Mouse (Mus musculus): ENCODE data around the gene Trappc12. TPM values are rescaled to one million over a fixed set of nuclear protein-coding genes. Genes with fewer than 3 reads are reported as not detected.

Gene Trappc12
- polyA plus RNA-seq, 1 experiment = 33.4 TPM

- Histone ChIP-seq H3K4me3 (ENCODE audit: control insufficient read depth, insufficient read depth, low read length) (no peak overlapping the region), H3K4me1 (replicated peaks; ENCODE audit: control insufficient read depth, insufficient read depth, low read length) (no peaks in the 10 kb centered on the region), H3K27ac (ENCODE audit: control insufficient read depth, insufficient read depth, low read length) (no peak overlapping the region), H3K36me3 (ENCODE audit: control insufficient read depth, insufficient read depth, low read length) (no peaks in the 10 kb centered on the region), H3K27me3 (ENCODE audit: control insufficient read depth, insufficient read depth, low read length) (no peaks in the 10 kb centered on the region)
- DNase-seq = no peak
- 83% methylated on average over 8 of the region's 8 CpGs for WGBS
- TF ChIP-seq CTCF (IDR thresholded peaks at IDR 0.05; ENCODE audit: borderline replicate concordance, control insufficient read depth, extremely low read depth, insufficient read depth, low read length, poor library complexity) (no peak), POLR2A (IDR thresholded peaks at IDR 0.05; ENCODE audit: control insufficient read depth, extremely low read depth, insufficient read depth, low read length, poor library complexity) (no peak)
Observed at GRCm38 (mm10) chr12:28775120-28775519, 24.8 kb upstream of the Trappc12 start.

GRCm38 (mm10) chr12:28773815-28774214 lies 23.5 kb upstream of the Trappc12 start:
- TF ChIP-seq CTCF (IDR thresholded peaks at IDR 0.05; ENCODE audit: borderline replicate concordance, control insufficient read depth, extremely low read depth, insufficient read depth, low read length, poor library complexity) (no peak), POLR2A (IDR thresholded peaks at IDR 0.05; ENCODE audit: control insufficient read depth, extremely low read depth, insufficient read depth, low read length, poor library complexity) (no peak)
- WGBS = 96% methylated on average over 3 of the region's 3 CpGs
- H3K4me3 ChIP-seq (ENCODE audit: control insufficient read depth, insufficient read depth, low read length) = no peak overlapping the region
- no peaks in the 10 kb centered on the region for H3K27me3 ChIP-seq (ENCODE audit: control insufficient read depth, insufficient read depth, low read length)
- H3K36me3 ChIP-seq (ENCODE audit: control insufficient read depth, insufficient read depth, low read length) = no peaks in the 10 kb centered on the region
- DNase-seq = no peak
- no peak overlapping the region for H3K27ac ChIP-seq (ENCODE audit: control insufficient read depth, insufficient read depth, low read length)
- no peaks in the 10 kb centered on the region for H3K4me1 ChIP-seq (replicated peaks; ENCODE audit: control insufficient read depth, insufficient read depth, low read length)

- Histone ChIP-seq H3K27me3 (ENCODE audit: control insufficient read depth, insufficient read depth, low read length) (no peaks in the 10 kb centered on the region), H3K36me3 (ENCODE audit: control insufficient read depth, insufficient read depth, low read length) (no peaks in the 10 kb centered on the region), H3K4me1 (replicated peaks; ENCODE audit: control insufficient read depth, insufficient read depth, low read length) (no peaks in the 10 kb centered on the region), H3K4me3 (ENCODE audit: control insufficient read depth, insufficient read depth, low read length) (no peak overlapping the region), H3K27ac (ENCODE audit: control insufficient read depth, insufficient read depth, low read length) (no peak overlapping the region)
- TF ChIP-seq POLR2A (IDR thresholded peaks at IDR 0.05; ENCODE audit: control insufficient read depth, extremely low read depth, insufficient read depth, low read length, poor library complexity) (no peak), CTCF (IDR thresholded peaks at IDR 0.05; ENCODE audit: borderline replicate concordance, control insufficient read depth, extremely low read depth, insufficient read depth, low read length, poor library complexity) (no peak)
- DNase-seq = no peak
- 98% methylated on average over 7 of the region's 7 CpGs for WGBS
Observed at GRCm38 (mm10) chr12:28769953-28770352, 19.7 kb upstream of the Trappc12 start.

GRCm38 (mm10) chr12:28756019-28756418 lies 5.7 kb upstream of the Trappc12 start:
- WGBS = 96% methylated on average over 4 of the region's 4 CpGs
- Histone ChIP-seq H3K4me3 (ENCODE audit: control insufficient read depth, insufficient read depth, low read length) (no peak overlapping the region), H3K27ac (ENCODE audit: control insufficient read depth, insufficient read depth, low read length) (no peak overlapping the region), H3K4me1 (replicated peaks; ENCODE audit: control insufficient read depth, insufficient read depth, low read length) (peaks cover 9% of the 10 kb centered on the region), H3K36me3 (ENCODE audit: control insufficient read depth, insufficient read depth, low read length) (no peaks in the 10 kb centered on the region), H3K27me3 (ENCODE audit: control insufficient read depth, insufficient read depth, low read length) (no peaks in the 10 kb centered on the region)
- no peak for TF ChIP-seq CTCF (IDR thresholded peaks at IDR 0.05; ENCODE audit: borderline replicate concordance, control insufficient read depth, extremely low read depth, insufficient read depth, low read length, poor library complexity)
- no peak for TF ChIP-seq POLR2A (IDR thresholded peaks at IDR 0.05; ENCODE audit: control insufficient read depth, extremely low read depth, insufficient read depth, low read length, poor library complexity)
- DNase-seq = no peak

- DNase-seq = peak; percentile 84
- TF ChIP-seq CTCF (IDR thresholded peaks at IDR 0.05; ENCODE audit: borderline replicate concordance, control insufficient read depth, extremely low read depth, insufficient read depth, low read length, poor library complexity) = no peak; the same call in 1 of the 2 replicates
- TF ChIP-seq POLR2A (IDR thresholded peaks at IDR 0.05; ENCODE audit: control insufficient read depth, extremely low read depth, insufficient read depth, low read length, poor library complexity) = peak; percentile 76
- peaks cover 12% of the 10 kb centered on the region for H3K4me1 ChIP-seq (replicated peaks; ENCODE audit: control insufficient read depth, insufficient read depth, low read length)
- no peaks in the 10 kb centered on the region; the same call in 1 of the 2 replicates for H3K36me3 ChIP-seq (ENCODE audit: control insufficient read depth, insufficient read depth, low read length)
- peak within 1 kb of the TSS; percentile 88 for H3K4me3 ChIP-seq (ENCODE audit: control insufficient read depth, insufficient read depth, low read length)
- no peaks in the 10 kb centered on the region for H3K27me3 ChIP-seq (ENCODE audit: control insufficient read depth, insufficient read depth, low read length)
- 3% methylated on average over 36 of the region's 36 CpGs for whole genome bisulfite sequencing
- H3K27ac ChIP-seq (ENCODE audit: control insufficient read depth, insufficient read depth, low read length) = no peak within 1 kb of the TSS
Observed at GRCm38 (mm10) chr12:28751508-28752263, 1.4 kb upstream of the Trappc12 start, which contains the start of gene Eipr1. Eipr1 (plus strand) TSS chr12:28751803.

- Histone ChIP-seq H3K36me3 (ENCODE audit: control insufficient read depth, insufficient read depth, low read length) (peaks cover 7% of the 10 kb centered on the region), H3K27ac (ENCODE audit: control insufficient read depth, insufficient read depth, low read length) (no peak overlapping the region), H3K4me3 (ENCODE audit: control insufficient read depth, insufficient read depth, low read length) (no peak overlapping the region), H3K27me3 (ENCODE audit: control insufficient read depth, insufficient read depth, low read length) (no peaks in the 10 kb centered on the region), H3K4me1 (replicated peaks; ENCODE audit: control insufficient read depth, insufficient read depth, low read length) (peaks cover 12% of the 10 kb centered on the region)
- WGBS = 98% methylated on average over 5 of the region's 5 CpGs
- TF ChIP-seq CTCF (IDR thresholded peaks at IDR 0.05; ENCODE audit: borderline replicate concordance, control insufficient read depth, extremely low read depth, insufficient read depth, low read length, poor library complexity) = no peak
- no peak for DNase-seq
Observed at GRCm38 (mm10) chr12:28750876-28751275, 604 bp upstream of the Trappc12 start.

All from thymus, adult 2 months (tissue).